Mouse (Mus musculus): ENCODE measurements around the gene Hnrnpl. TPM values are rescaled to one million over a fixed set of nuclear protein-coding genes. Genes with fewer than 3 reads are reported as not detected.
A peak's percentile ranks its signal among the peaks of the same experiment; 100 is the strongest.

Hnrnpl gene
- polyA plus RNA-seq, 1 experiment = 346 TPM

GRCm38 (mm10) chr7:28812436-28812835 lies 4.1 kb downstream of the Hnrnpl start:
- no peak for DNase-seq (ENCODE audit: low spot score)

- DNase-seq (ENCODE audit: low spot score) = no peak
Measured at GRCm38 (mm10) chr7:28812949-28813348, 4.6 kb downstream of the Hnrnpl start.

- DNase-seq (ENCODE audit: low spot score) = no peak
Measured at GRCm38 (mm10) chr7:28814306-28815034, 6.1 kb downstream of the Hnrnpl start.

- DNase-seq (ENCODE audit: low spot score) = no peak
Measured at GRCm38 (mm10) chr7:28815230-28815629, 6.9 kb downstream of the Hnrnpl start.

GRCm38 (mm10) chr7:28816201-28816600 lies 7.9 kb downstream of the Hnrnpl start:
- no peak for DNase-seq (ENCODE audit: low spot score)

- no peak for DNase-seq (ENCODE audit: low spot score)
Measured at GRCm38 (mm10) chr7:28816920-28817319, 8.6 kb downstream of the Hnrnpl start.

GRCm38 (mm10) chr7:28817524-28817923 lies 9.2 kb downstream of the Hnrnpl start:
- DNase-seq (ENCODE audit: low spot score) = no peak

- DNase-seq (ENCODE audit: low spot score) = no peak
Measured at GRCm38 (mm10) chr7:28817957-28818356, 9.6 kb downstream of the Hnrnpl start.

GRCm38 (mm10) chr7:28818436-28818835 lies 10.1 kb downstream of the Hnrnpl start:
- no peak for DNase-seq (ENCODE audit: low spot score)

GRCm38 (mm10) chr7:28818861-28819452 lies 10.6 kb downstream of the Hnrnpl start:
- no peak for DNase-seq (ENCODE audit: low spot score)

- DNase-seq (ENCODE audit: low spot score) = no peak
Measured at GRCm38 (mm10) chr7:28819571-28819970, 11.2 kb downstream of the Hnrnpl start.

- DNase-seq (ENCODE audit: low spot score) = no peak
Measured at GRCm38 (mm10) chr7:28820358-28821260, 12.3 kb downstream of the Hnrnpl start.

- DNase-seq (ENCODE audit: low spot score) = no peak
Measured at GRCm38 (mm10) chr7:28821261-28821831, 13.0 kb downstream of the Hnrnpl start.

- DNase-seq (ENCODE audit: low spot score) = no peak
Measured at GRCm38 (mm10) chr7:28822556-28822955, 14.2 kb downstream of the Hnrnpl start.

GRCm38 (mm10) chr7:28822993-28823903 lies 14.9 kb downstream of the Hnrnpl start:
- DNase-seq (ENCODE audit: low spot score) = no peak

- no peak for DNase-seq (ENCODE audit: low spot score)
Measured at GRCm38 (mm10) chr7:28823932-28824331, 15.6 kb downstream of the Hnrnpl start.

GRCm38 (mm10) chr7:28824941-28825685 lies 16.8 kb downstream of the Hnrnpl start, which contains the start of gene Ech1:
TSS of gene Ech1 (plus strand) at chr7:28825217.
- DNase-seq (ENCODE audit: low spot score) = peak; percentile 79

GRCm38 (mm10) chr7:28825686-28826401 lies 17.5 kb downstream of the Hnrnpl start:
- no peak for DNase-seq (ENCODE audit: low spot score)

GRCm38 (mm10) chr7:28826402-28826772 lies 18.0 kb downstream of the Hnrnpl start:
- no peak for DNase-seq (ENCODE audit: low spot score)

- no peak for DNase-seq (ENCODE audit: low spot score)
Measured at GRCm38 (mm10) chr7:28827338-28827737, 19.0 kb downstream of the Hnrnpl start.
